Mouse (Mus musculus) layer of hippocampus, adult 8-10 months (tissue): ENCODE measurements around the gene Gstm6. TPM values are rescaled to one million over a fixed set of nuclear protein-coding genes. Genes with fewer than 3 reads are reported as not detected.
A peak's percentile ranks its signal among the peaks of the same experiment; 100 is the strongest.
"Not testable (repeated sequence)": the region's sequence is repeated elsewhere in the genome, so short reads cannot be mapped to it uniquely, and the experiment has no call there.

Source experiments
- DNase-seq, 2 experiments: peaks; one replicate each; pipeline ENCODE4 v3.0.0; 2022; ENCODE audit warnings: low spot score in 2 of 2
- total RNA-seq, 4 experiments: library from RNA; stranded (reverse); gene quantifications; 2 replicates each; pipeline ENCODE4 v1.2.4; 2022

The Gstm6 gene
- total RNA-seq = 10 to 100 TPM; 15.9 to 20.0 (median 17.4) TPM

DNA sequence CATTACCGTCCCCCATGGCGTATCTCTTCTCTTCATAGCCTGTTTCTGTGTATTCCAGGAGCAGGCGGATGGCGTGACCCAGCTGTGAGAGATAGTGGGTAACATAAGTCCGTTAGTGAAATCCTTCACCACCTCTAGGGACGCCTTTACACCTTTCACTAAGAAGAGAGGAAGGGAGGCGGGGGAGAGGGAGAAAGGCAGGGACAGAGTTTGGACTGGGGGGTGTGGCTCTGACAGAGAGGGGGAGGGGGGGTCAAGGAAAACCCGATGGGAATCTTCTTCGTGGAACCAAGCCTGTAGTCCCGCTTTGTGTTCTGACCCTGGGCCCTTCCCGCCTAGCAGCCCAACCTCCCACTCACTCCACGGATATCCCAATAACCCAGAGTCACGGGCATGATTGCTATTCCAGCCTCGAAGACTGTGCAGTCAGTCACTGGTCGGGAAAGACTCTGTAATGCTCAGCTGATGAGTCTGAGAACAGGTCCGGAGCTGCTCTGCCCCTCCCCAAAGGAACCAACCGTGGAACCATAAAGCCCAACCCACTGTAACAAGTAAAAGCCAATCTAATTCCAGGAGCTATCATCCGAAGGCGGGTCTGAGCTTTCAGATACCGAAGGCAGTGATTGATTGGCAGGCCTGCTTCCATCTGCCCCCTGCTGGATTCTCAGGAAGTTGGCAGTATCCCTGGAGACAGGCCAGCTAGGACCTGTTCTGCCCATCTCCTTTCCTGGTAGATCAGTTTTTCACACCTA is at the start of gene Gstm6:
Gstm6 (minus strand) TSS at position 511 of the 752 bp plus-strand sequence.
- DNase-seq = peak; percentile 58 to 63

DNA sequence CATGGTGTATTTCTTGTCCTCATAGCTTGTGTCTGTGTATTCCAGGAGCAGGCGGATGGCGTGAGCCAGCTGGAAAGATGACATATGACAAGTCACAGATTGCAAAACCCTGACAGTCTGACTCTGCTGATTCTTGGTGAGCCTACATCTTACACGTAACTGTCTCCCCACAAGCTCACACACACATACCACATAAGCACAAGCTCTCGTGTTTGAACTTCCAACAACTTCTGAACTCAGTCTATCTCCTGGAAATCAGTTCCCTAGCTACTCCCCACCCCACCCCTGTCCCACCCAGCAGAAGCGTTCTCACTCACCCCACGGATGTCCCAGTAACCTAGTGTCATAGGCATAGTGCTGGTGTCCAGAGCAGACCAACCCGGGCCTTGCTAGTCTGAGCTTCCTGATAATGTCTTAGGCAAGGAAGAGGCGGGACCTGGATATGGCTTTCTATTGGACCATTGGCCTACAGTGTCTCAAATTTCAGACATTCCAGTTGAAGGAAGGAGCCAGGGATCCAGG is 42.6 kb upstream of the Gstm6 start, which contains the start of gene Gstm2:
Gstm2 (minus strand) TSS at position 413 of the 522 bp plus-strand sequence.
- peak; percentile 28 to 47 for DNase-seq

DNA sequence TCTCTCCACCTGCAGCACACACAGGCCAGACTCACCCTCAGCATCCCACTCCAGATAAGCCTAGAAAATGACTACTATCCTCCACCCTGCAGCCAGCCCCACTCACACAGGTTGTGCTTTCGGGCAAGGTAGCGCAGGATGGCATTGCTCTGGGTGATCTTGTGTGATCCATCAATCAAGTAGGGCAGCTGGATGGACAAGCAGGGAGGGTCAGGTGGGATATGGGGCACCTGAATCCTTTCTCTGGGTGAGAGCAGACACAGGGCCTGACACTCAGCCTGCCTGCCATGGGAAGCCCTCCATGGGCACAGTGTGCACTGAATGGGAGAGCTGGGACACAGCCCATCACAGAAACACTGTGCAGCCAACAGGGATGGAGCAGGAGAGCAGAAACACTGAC is 41.6 kb upstream of the Gstm6 start:
- DNase-seq = not testable (repeated sequence)

DNA sequence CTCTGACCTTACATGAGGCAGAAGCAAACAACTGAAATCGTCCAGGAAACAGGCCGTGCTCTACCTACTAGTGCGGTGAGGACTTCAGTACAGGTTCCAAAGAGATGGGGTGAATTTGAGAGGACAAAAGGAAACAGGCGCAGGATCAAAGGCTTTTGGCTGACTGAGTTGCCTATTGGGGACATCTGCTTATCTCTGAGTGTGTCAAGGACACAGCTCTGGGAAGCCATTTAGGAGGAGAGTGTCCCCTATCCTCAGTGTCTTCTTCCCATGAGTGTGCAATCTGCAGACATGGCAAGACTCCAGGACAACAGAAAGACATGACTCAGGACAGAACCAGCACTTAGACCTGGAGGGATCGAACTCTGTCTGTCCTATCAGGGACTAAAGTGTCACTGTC is 40.9 kb upstream of the Gstm6 start:
- no peak for DNase-seq

DNA sequence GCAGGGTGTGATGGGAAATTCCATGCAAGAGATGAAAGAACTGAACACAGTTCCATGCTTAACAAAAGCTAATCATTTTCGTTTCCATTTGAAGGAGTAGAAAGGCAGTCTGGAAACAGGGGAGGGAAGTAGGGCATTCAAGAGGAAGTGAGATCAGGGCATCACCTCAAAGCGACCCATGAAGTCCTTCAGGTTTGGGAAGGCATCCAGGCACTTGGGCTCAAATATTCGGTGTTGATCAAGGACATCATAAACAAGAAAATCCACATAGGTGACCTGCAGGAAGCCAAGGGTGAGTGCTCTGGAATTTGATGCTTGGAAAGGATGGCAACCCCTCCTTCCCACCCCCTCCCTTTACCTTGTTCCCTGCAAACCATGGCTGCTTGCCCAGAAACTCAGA is 40.2 kb upstream of the Gstm6 start:
- no peak for DNase-seq

DNA sequence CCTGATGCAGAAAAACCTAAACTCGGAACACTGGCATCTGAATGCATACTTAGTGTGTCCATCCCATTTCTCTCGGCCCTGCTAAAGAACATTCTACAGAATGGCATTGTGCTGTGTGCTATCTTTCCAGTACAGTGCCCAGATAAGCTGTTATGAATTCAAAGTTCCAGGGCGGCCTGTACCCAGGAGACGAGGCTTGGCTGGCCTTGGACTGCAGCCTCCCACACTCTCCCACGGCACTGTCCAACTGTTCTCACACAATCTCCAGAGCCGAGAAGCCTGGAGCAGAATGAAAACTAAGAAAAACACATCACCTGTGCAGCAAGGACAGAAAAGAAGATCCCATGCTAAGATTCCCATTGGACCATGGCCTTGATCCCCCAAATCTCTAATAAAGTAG is 39.2 kb upstream of the Gstm6 start:
- DNase-seq = no peak

DNA sequence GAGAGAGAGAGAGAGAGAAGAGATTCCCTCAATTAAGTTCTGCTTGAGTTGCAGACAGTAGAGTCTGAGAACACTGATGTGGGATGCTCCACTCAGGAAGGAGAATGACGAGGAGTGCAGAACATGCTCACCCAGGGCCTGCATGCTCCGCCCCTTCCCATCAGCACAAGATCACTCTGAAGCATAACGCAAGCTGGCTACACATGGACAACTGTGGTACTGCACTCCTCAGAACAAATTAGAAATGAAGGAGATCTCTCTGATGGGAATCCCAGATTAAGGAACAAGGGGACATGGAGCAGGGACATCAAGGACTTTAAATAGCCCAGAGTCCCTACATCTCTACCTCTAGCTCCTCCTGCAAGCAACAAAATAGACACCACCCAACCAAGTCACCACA is 37.7 kb upstream of the Gstm6 start:
- DNase-seq = no peak

DNA sequence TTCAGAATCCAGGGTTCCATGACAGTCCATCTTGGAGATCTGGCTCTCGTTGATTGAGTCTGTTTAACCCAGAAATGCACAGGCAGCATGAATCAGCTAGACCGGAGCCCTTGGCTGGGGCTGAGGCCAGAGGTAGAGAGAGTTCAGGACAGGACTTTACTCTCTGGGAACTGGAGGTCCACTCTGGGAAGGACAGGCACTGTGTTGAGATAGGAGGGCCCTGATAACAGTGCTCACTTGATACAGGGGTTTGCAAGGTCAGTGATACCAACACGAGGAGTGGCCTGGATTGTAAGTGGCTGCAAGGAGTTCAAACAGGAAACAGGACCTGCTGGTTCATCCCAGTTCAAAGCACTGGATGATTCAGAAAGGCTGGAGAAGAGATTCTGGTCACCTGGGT is 34.1 kb upstream of the Gstm6 start:
- DNase-seq = no peak

DNA sequence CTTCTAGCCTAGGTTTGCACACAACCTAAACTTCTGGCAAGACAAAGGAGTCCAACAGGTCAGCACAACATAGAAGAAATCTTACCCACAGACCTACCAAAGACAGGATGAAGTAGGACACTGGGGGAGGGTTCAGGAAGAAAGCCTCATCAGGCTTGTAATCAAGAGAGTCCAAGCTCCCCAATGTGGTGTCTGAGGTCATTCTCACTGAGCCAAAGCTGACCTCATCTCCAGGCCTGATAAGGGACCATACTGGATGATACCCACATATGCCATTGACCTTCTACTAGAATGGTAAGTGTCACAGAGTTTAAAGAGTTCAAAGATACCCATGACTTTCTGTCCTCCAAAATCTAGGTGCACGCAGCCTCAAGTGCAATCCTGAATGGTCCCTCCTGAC is 30.7 kb upstream of the Gstm6 start:
- no peak for DNase-seq

DNA sequence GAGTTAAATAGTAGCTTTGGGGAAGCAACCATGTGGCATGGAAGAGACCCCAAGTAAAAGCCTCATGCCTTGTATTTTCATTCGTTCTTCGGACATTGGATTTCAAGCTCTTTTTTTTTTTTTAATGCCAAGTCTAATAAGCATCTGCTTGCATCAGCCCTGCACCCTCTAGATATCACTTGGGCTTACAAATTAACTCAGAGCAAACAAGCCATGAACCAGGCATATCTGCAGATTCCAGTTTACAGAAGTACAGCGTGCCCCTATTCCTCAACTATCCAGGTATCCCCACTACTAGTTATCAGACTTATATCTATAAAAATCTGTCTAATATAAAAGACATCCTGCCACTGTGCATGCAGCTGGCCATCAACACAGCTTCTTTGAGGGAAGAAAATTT is 28.5 kb upstream of the Gstm6 start:
- DNase-seq = no peak

DNA sequence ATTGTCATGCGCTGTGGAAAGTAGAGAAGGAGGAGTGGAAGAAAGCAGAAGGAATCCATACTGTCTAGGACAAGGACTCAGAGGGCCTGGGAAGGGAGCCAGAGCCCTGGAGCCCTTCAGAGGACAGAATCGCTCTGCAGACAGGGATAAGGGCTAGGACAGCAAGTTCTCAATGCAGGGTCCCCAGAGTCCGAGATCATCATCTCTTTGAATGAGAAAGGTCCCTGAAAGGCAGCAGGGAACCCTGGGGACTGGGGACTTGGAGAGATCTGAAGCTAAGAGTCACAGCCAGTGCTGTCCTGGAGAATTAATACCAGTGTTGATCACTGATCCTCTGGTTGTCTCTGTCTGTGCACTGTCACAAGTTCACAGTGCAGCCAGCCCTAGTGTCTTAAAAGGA is 27.6 kb upstream of the Gstm6 start:
- DNase-seq = not testable (repeated sequence)

DNA sequence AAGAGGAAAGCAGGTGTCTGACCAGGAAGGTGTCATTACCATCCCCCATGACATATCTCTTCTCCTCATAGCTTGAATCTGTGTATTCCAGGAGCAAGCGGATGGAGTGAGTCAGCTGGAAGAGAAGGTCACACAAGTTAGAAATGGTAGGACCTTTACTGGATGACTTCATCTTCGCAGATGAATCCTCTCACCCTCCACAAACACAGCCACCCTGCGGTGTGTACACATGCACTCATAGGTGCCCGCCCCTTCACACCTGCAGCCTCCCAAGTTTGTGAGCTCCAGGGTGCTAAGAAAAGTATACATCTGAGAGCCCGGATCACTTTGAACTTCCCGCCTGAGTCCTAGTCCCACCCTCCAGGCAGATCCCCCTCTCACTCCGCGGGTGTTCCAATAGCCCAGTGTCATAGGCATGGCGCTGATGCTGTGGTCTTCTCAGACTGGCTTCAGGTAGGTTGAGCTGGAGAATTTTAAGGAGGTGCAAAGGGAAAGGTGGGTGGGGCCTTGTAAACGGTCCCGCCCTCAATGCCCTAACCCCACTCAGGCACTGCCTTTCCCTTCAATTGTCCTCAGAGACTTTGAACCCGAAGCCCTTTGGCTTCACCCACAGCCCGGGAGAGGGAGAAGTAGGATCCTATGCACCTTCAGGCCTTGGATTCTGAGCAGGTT is 25.3 kb upstream of the Gstm6 start, which contains the start of gene Gstm3:
Gstm3 (minus strand) TSS at position 560 of the 672 bp plus-strand sequence.
- no peak for DNase-seq

DNA sequence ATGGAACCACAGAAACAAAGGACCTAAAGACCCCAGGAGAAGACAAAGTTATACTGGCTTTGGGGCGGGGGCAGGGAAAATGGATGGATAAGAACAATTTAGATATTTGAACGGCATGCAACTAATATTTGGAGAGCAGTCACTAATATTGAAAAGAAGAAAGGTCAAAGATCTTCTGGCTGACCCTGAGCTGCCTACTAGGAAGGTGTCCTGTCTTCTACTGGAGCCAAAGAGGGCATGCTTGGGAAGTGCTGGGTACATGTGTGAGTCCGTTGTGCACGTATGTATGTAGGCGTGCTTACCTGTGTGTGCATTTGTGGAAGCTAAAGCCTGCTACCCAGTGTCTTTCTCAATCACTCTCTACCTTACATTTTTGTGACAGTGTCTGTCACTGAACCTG is 23.1 kb upstream of the Gstm6 start:
- DNase-seq = no peak

DNA sequence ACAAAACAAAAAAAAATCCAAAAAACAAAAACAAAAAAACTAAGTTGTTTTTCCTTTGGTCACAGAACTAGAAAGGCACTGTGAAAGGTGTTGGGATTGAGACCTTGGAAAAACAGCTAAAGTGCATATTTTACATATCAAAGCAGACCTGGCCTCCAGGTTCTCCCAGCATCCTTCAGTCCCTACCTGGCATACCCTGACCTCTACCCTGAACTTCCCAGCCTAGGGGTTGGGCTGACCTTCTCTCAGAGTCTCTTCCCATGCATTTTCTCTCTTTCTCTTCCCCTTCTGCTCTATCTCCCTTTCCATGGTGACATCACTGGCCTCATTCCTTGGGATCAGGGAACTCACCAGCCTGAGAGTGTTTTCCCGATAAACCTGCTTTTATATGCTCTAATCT is 22.0 kb upstream of the Gstm6 start:
- DNase-seq = no peak

DNA sequence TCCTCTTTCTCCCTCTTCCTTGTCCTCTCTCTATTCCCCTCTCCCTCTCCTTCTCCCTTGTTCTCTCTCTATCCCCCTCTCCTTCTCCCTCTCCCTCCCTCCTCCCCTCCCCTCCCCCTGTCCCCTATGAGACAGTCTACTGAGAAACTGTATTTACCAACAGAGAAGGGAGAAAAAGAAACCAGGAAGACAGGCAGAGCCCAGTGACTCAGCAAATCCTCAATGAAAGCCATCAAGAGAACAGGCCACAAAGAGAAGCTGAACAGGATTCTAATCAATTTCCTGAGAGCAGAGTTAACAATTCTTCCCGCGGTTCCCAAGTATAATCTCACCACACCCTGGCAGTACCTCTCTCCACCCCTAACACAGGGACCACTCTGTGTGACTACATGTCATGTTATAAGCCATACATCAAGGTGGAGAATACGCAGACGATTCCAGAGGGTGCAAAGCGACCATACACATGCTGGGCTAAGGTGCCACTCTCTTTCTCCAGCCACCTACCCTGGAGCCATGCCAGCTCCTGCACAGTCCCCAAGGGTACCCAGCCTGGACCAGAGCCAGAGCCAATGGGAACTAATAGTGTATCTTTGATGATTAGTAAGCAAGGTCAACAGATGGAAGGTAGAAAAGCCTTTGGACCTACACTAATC is 21.2 kb upstream of the Gstm6 start:
- no peak for DNase-seq

DNA sequence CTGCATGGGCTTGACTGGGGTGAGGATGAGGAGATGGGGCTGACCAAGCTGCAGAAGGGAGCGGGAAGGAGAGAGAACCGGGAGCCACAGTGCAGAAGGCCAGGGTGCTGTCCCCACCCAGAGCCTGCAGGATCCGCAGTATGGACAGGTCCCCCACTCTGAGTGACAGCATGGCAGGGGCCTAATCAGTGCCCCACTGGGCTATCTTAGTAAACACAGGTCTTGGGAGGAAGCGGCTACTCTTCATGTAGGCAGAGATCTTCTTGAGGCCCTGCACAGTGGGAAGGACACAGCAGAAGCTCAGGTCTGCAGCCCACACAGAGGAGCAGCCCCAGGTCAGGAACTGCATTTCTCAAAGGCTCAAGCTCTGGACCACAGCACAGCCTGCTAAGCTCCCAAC is 20.5 kb upstream of the Gstm6 start:
- no peak for DNase-seq

DNA sequence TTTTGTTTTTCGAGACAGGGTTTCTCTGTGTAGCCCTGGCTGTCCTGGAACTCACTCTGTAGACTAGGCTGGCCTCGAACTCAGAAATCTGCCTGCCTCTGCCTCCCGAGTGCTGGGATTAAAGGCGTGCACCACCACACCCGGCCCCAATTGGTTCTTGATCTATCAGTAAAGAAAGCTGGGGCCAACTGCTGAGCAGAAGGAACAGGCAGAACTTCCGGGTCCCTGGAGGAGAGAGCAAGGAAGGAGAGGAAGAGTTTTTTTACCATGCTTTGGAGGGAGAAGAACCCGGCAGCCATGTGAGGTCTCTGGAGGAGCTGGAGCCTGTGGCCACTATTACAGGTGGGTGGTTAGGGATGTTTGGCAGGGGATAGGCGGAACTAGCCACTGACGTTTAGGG is 11.7 kb upstream of the Gstm6 start:
- DNase-seq = not testable (repeated sequence)

DNA sequence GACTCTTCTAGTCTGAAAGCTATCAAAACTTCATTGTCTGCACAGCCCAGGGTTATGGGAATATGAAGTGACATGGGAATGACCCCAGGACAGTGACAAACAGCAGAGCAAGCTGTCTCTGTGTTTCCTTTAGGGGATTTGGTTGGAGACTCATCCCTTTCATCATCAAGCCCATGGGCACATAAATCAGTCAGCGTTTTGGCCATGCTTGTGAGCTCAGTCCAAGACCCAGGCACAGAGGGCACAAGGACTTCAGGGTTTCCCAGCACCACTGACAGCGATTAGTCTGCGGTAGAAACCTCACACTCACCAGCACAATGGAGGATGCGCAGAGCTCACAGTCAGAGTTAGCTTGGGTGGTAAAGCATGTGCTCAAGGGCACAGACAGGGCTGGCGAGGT is 10.4 kb upstream of the Gstm6 start:
- no peak for DNase-seq

DNA sequence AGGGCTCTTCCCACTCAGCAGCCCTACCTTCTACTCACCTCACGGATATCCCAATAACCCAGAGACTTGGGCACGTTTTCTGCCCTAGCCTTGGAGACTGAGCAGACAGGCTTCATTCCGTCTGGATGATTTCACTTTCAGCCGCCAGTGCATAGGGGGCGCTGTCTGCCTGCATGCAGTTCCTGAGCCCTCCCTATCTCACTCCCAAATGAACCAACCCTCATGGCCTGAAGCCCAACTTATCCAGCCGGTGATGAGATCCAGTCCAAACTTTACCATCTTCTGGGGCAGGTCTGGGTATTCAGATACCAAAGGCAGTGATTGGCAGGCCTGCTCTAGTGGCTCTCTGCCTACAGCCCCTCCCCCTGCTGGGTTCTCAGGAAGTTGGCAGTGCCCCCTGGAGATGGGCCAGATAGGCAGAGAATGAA is 9.8 kb upstream of the Gstm6 start:
- peak; percentile 64 to 75 for DNase-seq

DNA sequence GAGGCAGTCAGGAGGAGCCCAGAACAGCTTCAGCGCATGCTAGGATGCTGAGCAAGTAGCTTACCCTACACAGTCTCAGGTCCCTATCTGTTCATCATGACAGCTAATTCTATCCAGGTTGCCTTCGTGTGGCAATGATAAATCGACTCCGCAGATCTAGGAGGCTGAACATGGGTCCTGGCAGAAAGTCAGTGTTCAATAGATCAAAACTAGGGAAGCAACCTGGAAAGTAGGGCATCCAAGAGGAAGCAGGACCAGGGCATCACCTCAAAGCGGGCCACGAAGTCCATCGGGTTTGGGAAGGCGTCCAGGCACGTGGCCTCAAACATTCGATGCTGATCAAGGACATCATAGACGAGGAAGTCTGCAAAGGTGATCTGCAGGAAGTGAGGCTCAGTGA is 7.0 kb upstream of the Gstm6 start:
- no peak for DNase-seq

DNA sequence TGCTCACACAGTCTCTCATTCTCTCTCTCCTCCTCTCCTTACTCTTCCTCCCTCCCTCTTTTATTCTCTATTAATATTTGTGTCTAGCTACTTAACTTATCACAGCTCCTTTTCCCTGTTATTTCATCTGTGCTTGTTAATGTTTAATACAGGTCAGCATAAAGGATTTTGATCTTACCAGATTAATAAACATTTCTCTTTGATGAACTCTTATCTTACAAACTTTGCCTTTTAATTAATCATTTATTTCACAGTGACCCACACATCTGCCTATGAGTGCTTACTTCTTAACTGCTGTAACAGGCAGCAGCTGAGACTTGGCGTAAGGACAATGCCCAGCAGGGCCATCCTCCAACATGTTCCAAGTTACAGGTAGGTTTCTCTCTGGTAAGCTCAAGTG is 5.9 kb upstream of the Gstm6 start:
- not testable (repeated sequence) for DNase-seq

DNA sequence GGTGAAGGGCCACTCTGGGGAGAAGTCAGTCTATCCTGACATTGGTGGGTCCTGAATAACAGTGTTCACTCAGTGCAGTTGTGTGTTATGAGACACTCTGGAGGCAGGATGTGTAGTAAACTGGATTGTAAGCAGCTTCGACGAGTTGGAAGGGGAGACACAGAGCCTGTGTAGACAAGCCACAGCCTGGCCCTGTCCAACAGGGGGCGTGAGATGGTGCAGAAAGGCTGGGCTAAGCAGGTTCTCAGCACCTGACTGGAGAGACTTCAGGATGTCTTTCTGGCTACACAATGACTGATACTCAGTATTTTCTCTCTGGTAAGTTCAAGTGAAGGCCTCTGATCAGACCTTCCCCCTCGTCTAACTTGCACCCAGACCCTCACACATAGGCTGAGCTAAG is 2.2 kb upstream of the Gstm6 start:
- no peak for DNase-seq
